Mouse (Mus musculus): ENCODE results near the gene Tgm5.

DNA sequence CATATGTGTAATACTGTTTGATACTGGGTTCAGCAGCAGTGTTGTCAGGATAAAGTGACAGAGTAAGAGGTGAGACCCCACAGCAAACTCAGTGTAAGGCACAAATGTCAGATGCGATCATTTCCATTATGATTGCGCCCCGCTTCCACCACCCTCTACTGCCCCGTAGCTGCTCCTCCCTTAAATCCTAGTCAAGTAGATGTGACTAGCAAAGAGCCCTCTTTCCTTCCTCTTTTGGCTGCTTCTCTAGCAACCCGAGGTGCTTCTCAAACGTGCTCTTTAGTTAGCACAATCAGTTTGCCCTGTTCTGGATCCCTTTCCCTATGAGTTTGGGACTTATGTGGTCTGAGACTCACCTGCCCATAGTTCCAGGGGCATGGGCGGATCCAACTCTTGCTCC, 10.9 kb downstream of the Tgm5 start:
- no peak for TF ChIP-seq PAX5 (IDR thresholded peaks at IDR 0.05; ENCODE audit: low read length)
- no peak for TF ChIP-seq MAX (IDR thresholded peaks at IDR 0.05; ENCODE audit: low read length)
- no peak for TF ChIP-seq CTCF (conservative IDR thresholded peaks at IDR 0.05 in 1 of 2, IDR thresholded peaks at IDR 0.05 in 1 of 2; ENCODE audit: low read depth in 2 of 2, low read length in 2 of 2)
- no peak for TF ChIP-seq ZMIZ1 (IDR thresholded peaks at IDR 0.05; ENCODE audit: low read depth, low read length)
- no peak for TF ChIP-seq POLR2A (IDR thresholded peaks at IDR 0.05; ENCODE audit: low read depth, low read length)
- TF ChIP-seq ZC3H11A (IDR thresholded peaks at IDR 0.05; ENCODE audit: low read depth, low read length), result no peak
